Mouse (Mus musculus): ENCODE measurements around the gene Smg6. TPM values are rescaled to one million over a fixed set of nuclear protein-coding genes. Genes with fewer than 3 reads are reported as not detected.

Gene Smg6
- total and polyA plus RNA-seq, 2 experiments from 2014 or later: 7.1 to 21.1 TPM

GRCm38 (mm10) chr11:75108909-75109308, 183.3 kb downstream of the Smg6 start:
- no peaks in the 10 kb centered on the region for H3K9me3 ChIP-seq (replicated peaks; ENCODE audit: control insufficient read depth, low read length)
- no peak overlapping the region for H3K27ac ChIP-seq (ENCODE audit: low read depth)
- H3K4me3 ChIP-seq (ENCODE audit: low read depth, low read length): no peak overlapping the region
- no peaks in the 10 kb centered on the region for H3K27me3 ChIP-seq (ENCODE audit: control insufficient read depth, insufficient read depth, low read length)
- H3K4me1 ChIP-seq (ENCODE audit: control insufficient read depth, insufficient read depth): no peaks in the 10 kb centered on the region
- no peak for TF ChIP-seq CTCF (IDR thresholded peaks at IDR 0.05; ENCODE audit: low read depth)
- no peak for TF ChIP-seq EP300 (IDR thresholded peaks at IDR 0.05; ENCODE audit: low read depth)
- ATAC-seq (ENCODE audit: insufficient read depth, low read depth): no peak
- DNase-seq (ENCODE audit: low spot score): peak; percentile 16
- no peaks in the 10 kb centered on the region for H3K36me3 ChIP-seq (replicated peaks; ENCODE audit: control insufficient read depth, insufficient read depth, low read length)
- no peak overlapping the region for H3K4me2 ChIP-seq (ENCODE audit: low read depth, low read length)
- no peak overlapping the region for H3K9ac ChIP-seq (replicated peaks; ENCODE audit: low read depth, low read length)

GRCm38 (mm10) chr11:75116379-75116778, 190.8 kb downstream of the Smg6 start:
- Histone ChIP-seq H3K9ac (replicated peaks; ENCODE audit: low read depth, low read length) (no peak overlapping the region), H3K4me1 (ENCODE audit: control insufficient read depth, insufficient read depth) (peaks cover 13% of the 10 kb centered on the region), H3K9me3 (replicated peaks; ENCODE audit: control insufficient read depth, low read length) (no peaks in the 10 kb centered on the region), H3K27ac (ENCODE audit: low read depth) (no peak overlapping the region), H3K36me3 (replicated peaks; ENCODE audit: control insufficient read depth, insufficient read depth, low read length) (no peaks in the 10 kb centered on the region), H3K4me2 (ENCODE audit: low read depth, low read length) (no peak overlapping the region), H3K27me3 (ENCODE audit: control insufficient read depth, insufficient read depth, low read length) (no peaks in the 10 kb centered on the region), H3K4me3 (ENCODE audit: low read depth, low read length) (no peak overlapping the region)
- 71% methylated on average over 6 of the region's 6 CpGs for WGBS
- ATAC-seq (ENCODE audit: insufficient read depth, low read depth) (no peak), DNase-seq (ENCODE audit: low spot score) (no peak)
- TF ChIP-seq CTCF (IDR thresholded peaks at IDR 0.05; ENCODE audit: low read depth): no peak
- TF ChIP-seq EP300 (IDR thresholded peaks at IDR 0.05; ENCODE audit: low read depth): no peak

GRCm38 (mm10) chr11:75118141-75118540, 192.5 kb downstream of the Smg6 start:
- H3K4me3 ChIP-seq (ENCODE audit: low read depth, low read length): no peak overlapping the region
- ATAC-seq (ENCODE audit: insufficient read depth, low read depth): no peak
- no peak overlapping the region for H3K9ac ChIP-seq (replicated peaks; ENCODE audit: low read depth, low read length)
- TF ChIP-seq EP300 (IDR thresholded peaks at IDR 0.05; ENCODE audit: low read depth): no peak
- no peak for TF ChIP-seq CTCF (IDR thresholded peaks at IDR 0.05; ENCODE audit: low read depth)
- no peaks in the 10 kb centered on the region for H3K9me3 ChIP-seq (replicated peaks; ENCODE audit: control insufficient read depth, low read length)
- H3K4me1 ChIP-seq (ENCODE audit: control insufficient read depth, insufficient read depth): peaks cover 13% of the 10 kb centered on the region
- H3K27me3 ChIP-seq (ENCODE audit: control insufficient read depth, insufficient read depth, low read length): no peaks in the 10 kb centered on the region
- no peak overlapping the region for H3K27ac ChIP-seq (ENCODE audit: low read depth)
- no peak for DNase-seq (ENCODE audit: low spot score)
- H3K4me2 ChIP-seq (ENCODE audit: low read depth, low read length): no peak overlapping the region
- no peaks in the 10 kb centered on the region for H3K36me3 ChIP-seq (replicated peaks; ENCODE audit: control insufficient read depth, insufficient read depth, low read length)
- 88% methylated on average over 2 of the region's 2 CpGs for WGBS

- no peak for DNase-seq (ENCODE audit: low spot score)
- no peak overlapping the region for H3K9ac ChIP-seq (replicated peaks; ENCODE audit: low read depth, low read length)
- ATAC-seq (ENCODE audit: insufficient read depth, low read depth): no peak; the same call in 1 of the 2 replicates
- 0 out of 2 replicates have a peak overlapping the region, but pooled peaks have one; percentile 11 for H3K27ac ChIP-seq (ENCODE audit: low read depth)
- no peaks in the 10 kb centered on the region for H3K36me3 ChIP-seq (replicated peaks; ENCODE audit: control insufficient read depth, insufficient read depth, low read length)
- H3K4me3 ChIP-seq (ENCODE audit: low read depth, low read length): no peak overlapping the region
- WGBS: 70% methylated on average over 2 of the region's 2 CpGs
- H3K4me2 ChIP-seq (ENCODE audit: low read depth, low read length): no peak overlapping the region
- H3K4me1 ChIP-seq (ENCODE audit: control insufficient read depth, insufficient read depth): peaks cover 13% of the 10 kb centered on the region
- H3K27me3 ChIP-seq (ENCODE audit: control insufficient read depth, insufficient read depth, low read length): no peaks in the 10 kb centered on the region
- TF ChIP-seq EP300 (IDR thresholded peaks at IDR 0.05; ENCODE audit: low read depth) (no peak), CTCF (IDR thresholded peaks at IDR 0.05; ENCODE audit: low read depth) (no peak)
- no peaks in the 10 kb centered on the region for H3K9me3 ChIP-seq (replicated peaks; ENCODE audit: control insufficient read depth, low read length)
These were observed 193.7 kb downstream of the Smg6 start for GRCm38 (mm10) chr11:75119298-75119697.

- Histone ChIP-seq H3K4me2 (ENCODE audit: low read depth, low read length) (no peak overlapping the region), H3K4me1 (ENCODE audit: control insufficient read depth, insufficient read depth) (peaks cover 13% of the 10 kb centered on the region), H3K36me3 (replicated peaks; ENCODE audit: control insufficient read depth, insufficient read depth, low read length) (no peaks in the 10 kb centered on the region), H3K27ac (ENCODE audit: low read depth) (0 out of 2 replicates have a peak overlapping the region, but pooled peaks have one; percentile 11), H3K9me3 (replicated peaks; ENCODE audit: control insufficient read depth, low read length) (no peaks in the 10 kb centered on the region), H3K9ac (replicated peaks; ENCODE audit: low read depth, low read length) (no peak overlapping the region), H3K4me3 (ENCODE audit: low read depth, low read length) (no peak overlapping the region), H3K27me3 (ENCODE audit: control insufficient read depth, insufficient read depth, low read length) (no peaks in the 10 kb centered on the region)
- DNase-seq (ENCODE audit: low spot score) (no peak), ATAC-seq (ENCODE audit: insufficient read depth, low read depth) (no peak)
- 52% methylated on average over 3 of the region's 3 CpGs for WGBS
- TF ChIP-seq CTCF (IDR thresholded peaks at IDR 0.05; ENCODE audit: low read depth) (no peak), EP300 (IDR thresholded peaks at IDR 0.05; ENCODE audit: low read depth) (no peak)
These were observed 194.2 kb downstream of the Smg6 start for GRCm38 (mm10) chr11:75119841-75120240.

GRCm38 (mm10) chr11:75121348-75121747, 195.7 kb downstream of the Smg6 start:
- peaks cover 13% of the 10 kb centered on the region for H3K4me1 ChIP-seq (ENCODE audit: control insufficient read depth, insufficient read depth)
- H3K4me3 ChIP-seq (ENCODE audit: low read depth, low read length): no peak overlapping the region
- no peak for TF ChIP-seq EP300 (IDR thresholded peaks at IDR 0.05; ENCODE audit: low read depth)
- no peak for TF ChIP-seq CTCF (IDR thresholded peaks at IDR 0.05; ENCODE audit: low read depth)

More at GRCm38 (mm10) chr11:75121348-75121747, 195.7 kb downstream of the Smg6 start:
- Histone ChIP-seq H3K9me3 (replicated peaks; ENCODE audit: control insufficient read depth, low read length) (no peaks in the 10 kb centered on the region), H3K4me2 (ENCODE audit: low read depth, low read length) (no peak overlapping the region), H3K27ac (ENCODE audit: low read depth) (no peak overlapping the region), H3K9ac (replicated peaks; ENCODE audit: low read depth, low read length) (no peak overlapping the region), H3K27me3 (ENCODE audit: control insufficient read depth, insufficient read depth, low read length) (no peaks in the 10 kb centered on the region), H3K36me3 (replicated peaks; ENCODE audit: control insufficient read depth, insufficient read depth, low read length) (no peaks in the 10 kb centered on the region)
- DNase-seq (ENCODE audit: low spot score) (no peak), ATAC-seq (ENCODE audit: insufficient read depth, low read depth) (no peak)
- 57% methylated on average over 1 of the region's 1 CpGs for WGBS
